In the genomic region with DNA sequence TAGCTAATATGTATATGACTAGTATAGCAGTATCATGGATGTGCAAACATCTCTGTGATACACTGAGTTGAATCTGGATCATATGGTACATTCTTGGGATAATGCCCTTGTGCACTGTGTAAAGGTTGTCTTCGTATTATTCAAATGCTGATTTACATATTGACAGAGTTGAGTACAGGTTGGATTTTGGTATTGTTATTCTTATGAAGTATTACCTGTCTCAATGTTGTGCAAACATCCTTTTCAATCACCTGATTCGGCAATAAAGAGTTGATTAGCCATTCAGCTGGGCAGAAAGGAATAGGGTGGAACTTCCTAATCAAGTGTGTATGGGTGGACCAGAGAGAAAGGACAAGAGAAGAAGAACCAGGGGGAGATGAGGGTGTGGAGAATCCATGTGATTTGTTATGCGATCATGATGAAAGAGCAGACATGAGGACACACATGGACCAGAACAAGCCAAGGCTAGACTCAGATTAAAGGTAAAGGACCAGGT, we compare ENCODE assay signal across 25 mouse cellular contexts.
A peak's percentile ranks its signal among the peaks of the same experiment; 100 is the strongest.
DNase-seq lines count a peak whose midpoint lies in the region; ATAC-seq and TF ChIP-seq lines count a peak whose summit lies in the region.
"Had no signal": no experiment of that assay in that cellular context is flagged by ENCODE, and none has a peak within 500 bp of the region (broad histone marks: within the 10 kb centered on the region; RNA-seq: fewer than 3 reads in every experiment).

No protein-coding gene starts in this region.

- H3K27me3 ChIP-seq in ES-Bruce4 (ENCODE audit: control insufficient read depth, insufficient read depth, low read length, poor library complexity, severe bottlenecking), result no peaks in the 10 kb centered on the region
- no peaks in the 10 kb centered on the region for H3K27me3 ChIP-seq in midbrain, postnatal 0 days (ENCODE audit: insufficient read depth, low read length)
- H3K27me3 ChIP-seq in liver, postnatal 0 days (ENCODE audit: insufficient read depth, low read length), result no peaks in the 10 kb centered on the region
- H3K27me3 ChIP-seq: CH12.LX; embryonic facial prominence, embryonic 13.5 days; embryonic facial prominence, embryonic 15.5 days; forebrain, embryonic 12.5 days had no signal

- no peak for TF ChIP-seq POLR2A in ES-Bruce4 (IDR thresholded peaks at IDR 0.05; ENCODE audit: insufficient read depth, low read length)

- ATAC-seq in midbrain, postnatal 0 days (ENCODE audit: low FRiP score), result no peak
- no peak for ATAC-seq in liver, postnatal 0 days
- ATAC-seq: CD4-positive, CD25-positive, alpha-beta regulatory T cell, adult 4 months; forebrain, embryonic 14.5 days; forebrain, embryonic 16.5 days had no signal

- in situ Hi-C loops in ES-E14 (cut with MboI; ENCODE audit: low sequenced_read_pairs in 2 of 2, unreplicated experiment in 2 of 2), result no loop called here

- peak overlapping the region; percentile 72 for H3K27ac ChIP-seq in ES-Bruce4 (ENCODE audit: insufficient read depth, low read length)
- no peak overlapping the region for H3K27ac ChIP-seq in ES-E14 (ENCODE audit: insufficient read depth, low read depth, low read length, poor library complexity, severe bottlenecking)
- H3K27ac ChIP-seq in midbrain, postnatal 0 days (ENCODE audit: low read depth, low read length), result no peak overlapping the region
- H3K27ac ChIP-seq in liver, postnatal 0 days (ENCODE audit: low read depth), result no peak overlapping the region
- H3K27ac ChIP-seq: embryonic facial prominence, embryonic 13.5 days; embryonic facial prominence, embryonic 15.5 days; forebrain, embryonic 10.5 days; forebrain, embryonic 12.5 days had no signal

- H3K4me1 ChIP-seq in ES-Bruce4 (ENCODE audit: control insufficient read depth, insufficient read depth, low read length), result no peaks in the 10 kb centered on the region
- no peaks in the 10 kb centered on the region; a peak in 1 of 4 replicates for H3K4me1 ChIP-seq in ES-E14 (ENCODE audit: control insufficient read depth in 2 of 2, insufficient read depth in 2 of 2, low read length in 2 of 2, poor library complexity in 1 of 2)
- H3K4me1 ChIP-seq in midbrain, postnatal 0 days (ENCODE audit: insufficient read depth, low read length), result no peaks in the 10 kb centered on the region
- H3K4me1 ChIP-seq in liver, postnatal 0 days (ENCODE audit: insufficient read depth), result no peaks in the 10 kb centered on the region
- H3K4me1 ChIP-seq: embryonic facial prominence, embryonic 13.5 days; embryonic facial prominence, embryonic 15.5 days; forebrain, embryonic 10.5 days; forebrain, embryonic 12.5 days had no signal

- peak; percentile 17 for DNase-seq in ES-E14 (ENCODE audit: low read depth, low spot score)
- peak; percentile 66 for DNase-seq in ZHBTc4 (ENCODE audit: low read depth, low spot score)
- no peak for DNase-seq in midbrain, postnatal 0 days (ENCODE audit: low spot score)
- DNase-seq in liver, postnatal 0 days, result no peak
- DNase-seq: adrenal gland, adult 2 months; adrenal gland, postnatal 10 days; adrenal gland, postnatal 25 days; B cell, adult 2 months; cerebellum, adult 11 months; cerebellum, adult 18-20 months; cerebellum, adult 8-10 months; cerebellum, adult 9-11 months; cerebellum, postnatal 14 days; cerebellum, postnatal 36 days; embryo, embryonic 11 days had no signal

- no peaks in the 10 kb centered on the region for H3K36me3 ChIP-seq in ES-Bruce4 (ENCODE audit: control insufficient read depth, insufficient read depth, low read length, poor library complexity, severe bottlenecking)
- H3K36me3 ChIP-seq in ES-E14 (ENCODE audit: control insufficient read depth, insufficient read depth, low read length, poor library complexity, severe bottlenecking), result no peaks in the 10 kb centered on the region
- no peaks in the 10 kb centered on the region for H3K36me3 ChIP-seq in midbrain, postnatal 0 days (ENCODE audit: insufficient read depth, low read length)
- no peaks in the 10 kb centered on the region for H3K36me3 ChIP-seq in liver, postnatal 0 days (replicated peaks; ENCODE audit: insufficient read depth, low read length)
- H3K36me3 ChIP-seq: embryonic facial prominence, embryonic 13.5 days; embryonic facial prominence, embryonic 15.5 days; forebrain, embryonic 10.5 days; forebrain, embryonic 12.5 days had no signal

- H3K9ac ChIP-seq in ES-Bruce4 (ENCODE audit: low read depth, poor library complexity, severe bottlenecking), result no peak overlapping the region
- H3K9ac ChIP-seq in ES-E14 (ENCODE audit: insufficient read depth, low read depth, low read length, poor library complexity, severe bottlenecking), result no peak overlapping the region
- no peak overlapping the region for H3K9ac ChIP-seq in midbrain, postnatal 0 days (replicated peaks; ENCODE audit: low read length, poor library complexity, severe bottlenecking)
- no peak overlapping the region for H3K9ac ChIP-seq in liver, postnatal 0 days (replicated peaks)
- H3K9ac ChIP-seq: embryonic facial prominence, embryonic 13.5 days; embryonic facial prominence, embryonic 15.5 days; forebrain, embryonic 12.5 days had no signal

- H3K9me3 ChIP-seq in ES-Bruce4 (replicated peaks; ENCODE audit: control insufficient read depth, insufficient read depth, low read length, poor library complexity, severe bottlenecking) (peaks cover 3% of the 10 kb centered on the region; the same call in 1 of the 2 replicates), ES-E14 (ENCODE audit: control insufficient read depth, insufficient read depth, low read depth, low read length) (no peaks in the 10 kb centered on the region)
- H3K9me3 ChIP-seq in midbrain, postnatal 0 days (ENCODE audit: low read length), result no peaks in the 10 kb centered on the region
- no peaks in the 10 kb centered on the region for H3K9me3 ChIP-seq in liver, postnatal 0 days (ENCODE audit: low read length)
- H3K9me3 ChIP-seq: embryonic facial prominence, embryonic 13.5 days; embryonic facial prominence, embryonic 15.5 days; forebrain, embryonic 10.5 days; forebrain, embryonic 12.5 days had no signal

- no peak overlapping the region for H3K4me3 ChIP-seq in ES-Bruce4 (ENCODE audit: low read depth, low read length)
- H3K4me3 ChIP-seq in ES-E14 (ENCODE audit: insufficient read depth in 1 of 2, low read depth in 1 of 2, low read length in 2 of 2, poor library complexity in 1 of 2, severe bottlenecking in 1 of 2), result no peak overlapping the region
- no peak overlapping the region for H3K4me3 ChIP-seq in midbrain, postnatal 0 days (ENCODE audit: low read depth, low read length)
- no peak overlapping the region for H3K4me3 ChIP-seq in liver, postnatal 0 days (ENCODE audit: low read depth, low read length)
- H3K4me3 ChIP-seq: embryonic facial prominence, embryonic 13.5 days; embryonic facial prominence, embryonic 15.5 days; erythroblast, embryonic 14.5 days; forebrain, embryonic 10.5 days; forebrain, embryonic 12.5 days had no signal

- TF ChIP-seq CTCF in ES-Bruce4 (IDR thresholded peaks at IDR 0.05; ENCODE audit: low read depth, low read length), result no peak
- no peak for TF ChIP-seq CTCF in midbrain, postnatal 0 days (IDR thresholded peaks at IDR 0.05)
- no peak for TF ChIP-seq CTCF in liver, postnatal 0 days (IDR thresholded peaks at IDR 0.05; ENCODE audit: low read depth)

- 88% methylated on average over 3 of the region's 3 CpGs for WGBS in midbrain, postnatal 0 days
- 60% methylated on average over 3 of the region's 3 CpGs for WGBS in liver, postnatal 0 days (ENCODE audit: insufficient replicate concordance)

- no peak overlapping the region for H3K4me2 ChIP-seq in midbrain, postnatal 0 days (ENCODE audit: low read depth, low read length, poor library complexity, severe bottlenecking)
- H3K4me2 ChIP-seq in liver, postnatal 0 days (ENCODE audit: low read depth, low read length), result no peak overlapping the region
- H3K4me2 ChIP-seq: embryonic facial prominence, embryonic 13.5 days; embryonic facial prominence, embryonic 15.5 days; forebrain, embryonic 12.5 days had no signal

- TF ChIP-seq EP300 in ES-Bruce4 (IDR thresholded peaks at IDR 0.05; ENCODE audit: insufficient read depth, low read depth, low read length), result no peak
- no peak for TF ChIP-seq EP300 in liver, postnatal 0 days (IDR thresholded peaks at IDR 0.05; ENCODE audit: low read depth)

TF ChIP-seq in ES-E14, 5 proteins besides CTCF, POLR2A, EP300 and RAD21:
- TF ChIP-seq MAFK (IDR thresholded peaks at IDR 0.05; ENCODE audit: insufficient read depth, low read depth, low read length) (no peak), CHD2 (IDR thresholded peaks at IDR 0.05; ENCODE audit: low read depth, low read length) (no peak), ZC3H11A (IDR thresholded peaks at IDR 0.05; ENCODE audit: borderline replicate concordance, low read depth, low read length) (no peak)
TF ChIP-seq in ES-E14: peak in this region for 0.

Comparison
In these comparisons a context has a peak if more than half of its experiments do, and no peak if none do; other contexts are left out.
1. DNase-seq: peak in ES-E14 (single experiment) and ZHBTc4 (single experiment); none in midbrain, postnatal 0 days (single experiment) and liver, postnatal 0 days (single experiment).